Mouse (Mus musculus) forebrain, embryonic 15.5 days (tissue): ENCODE results near the gene Phf10. TPM values are rescaled to one million over a fixed set of nuclear protein-coding genes. Genes with fewer than 3 reads are reported as not detected.
"Not testable (repeated sequence)": the region's sequence is repeated elsewhere in the genome, so short reads cannot be mapped to it uniquely, and the experiment has no call there.

Experiments
- ATAC-seq: fragments of 200-750 bp; cut with Nextera tagmentation; replicated peaks from 2 replicates; pipeline ENCODE4 v1.8.0; 2017; ENCODE audit warnings: mild to moderate bottlenecking, moderate TSS enrichment, moderate library complexity
- H3K27ac ChIP-seq: fragments of 300-500 bp; sonication (generic); replicated peaks from 2 replicates; pipeline ENCODE4 v1.5.1; 2015; ENCODE audit warnings: mild to moderate bottlenecking, inconsistent platforms
- H3K27me3 ChIP-seq: fragments of 300-500 bp; sonication (generic); 2 replicates; pipeline ENCODE4 v1.6.1; 2015; ENCODE audit warnings: inconsistent platforms
- H3K36me3 ChIP-seq: fragments of 300-500 bp; sonication (generic); 2 replicates; pipeline ENCODE4 v1.6.1; 2015; ENCODE audit warnings: mild to moderate bottlenecking, inconsistent platforms
- H3K4me1 ChIP-seq: fragments of 300-500 bp; sonication (generic); 2 replicates; pipeline ENCODE4 v1.6.1; 2015; ENCODE audit warnings: inconsistent platforms
- H3K4me2 ChIP-seq: fragments of 300-500 bp; sonication (generic); replicated peaks from 2 replicates; pipeline ENCODE4 v1.6.1; 2015; ENCODE audit warnings: mild to moderate bottlenecking, inconsistent platforms
- H3K4me3 ChIP-seq: fragments of 300-500 bp; sonication (generic); 2 replicates; pipeline ENCODE4 v1.5.1; 2015; ENCODE audit warnings: mild to moderate bottlenecking, inconsistent platforms
- H3K9ac ChIP-seq: fragments of 300-500 bp; sonication (generic); replicated peaks from 2 replicates; pipeline ENCODE4 v1.6.1; 2015; ENCODE audit warnings: mild to moderate bottlenecking, inconsistent platforms
- H3K9me3 ChIP-seq: fragments of 300-500 bp; sonication (generic); 2 replicates; pipeline ENCODE4 v1.6.1; 2016; ENCODE audit warnings: inconsistent platforms
- WGBS: fragments of 180-500 bp; shearing (Covaris S2); methylation state at CpG from one replicate; pipeline ENCODE4 v1.1.7; 2015; ENCODE audit warnings: mixed read lengths; 5-methylcytosine and 5-hydroxymethylcytosine counted together
- polyA plus RNA-seq: library from polyadenylated mRNA; unstranded; fragments of >200 nt; fragmentation: Nextera tagmentation; extraction: Ambion mirVana; gene quantifications from 2 replicates; pipeline ENCODE4 v1.2.1, GENCODE M21; 2015

The Phf10 gene
- polyA plus RNA-seq, 1 experiment from 2014 or later, result 17.5 TPM

DNA sequence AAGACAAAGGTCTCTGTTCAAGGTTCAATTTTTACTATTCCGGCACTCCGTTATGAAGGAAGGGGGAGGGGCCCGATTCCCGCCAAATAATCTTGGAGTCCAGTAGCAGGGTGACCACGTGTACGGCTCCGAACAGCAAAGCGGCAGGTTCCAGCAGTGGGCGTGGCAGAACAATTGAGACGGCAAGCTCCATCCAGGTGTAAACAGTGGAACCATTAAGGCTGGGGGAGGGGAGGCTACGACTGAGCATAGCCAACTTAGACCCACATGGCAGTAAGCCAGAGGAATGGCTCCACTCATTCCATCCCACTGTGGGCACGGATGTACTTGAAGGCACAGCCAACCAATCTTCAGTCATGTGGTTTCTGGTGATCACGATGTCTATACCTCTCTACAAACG, 25.8 kb downstream of the Phf10 start:
- H3K4me1 ChIP-seq, H3K9me3 ChIP-seq, H3K27me3 ChIP-seq, H3K36me3 ChIP-seq, H3K4me3 ChIP-seq, ATAC-seq, H3K9ac ChIP-seq, H3K27ac ChIP-seq, H3K4me2 ChIP-seq: not testable (repeated sequence)
- WGBS, result 86% methylated on average over 14 of the region's 14 CpGs

DNA sequence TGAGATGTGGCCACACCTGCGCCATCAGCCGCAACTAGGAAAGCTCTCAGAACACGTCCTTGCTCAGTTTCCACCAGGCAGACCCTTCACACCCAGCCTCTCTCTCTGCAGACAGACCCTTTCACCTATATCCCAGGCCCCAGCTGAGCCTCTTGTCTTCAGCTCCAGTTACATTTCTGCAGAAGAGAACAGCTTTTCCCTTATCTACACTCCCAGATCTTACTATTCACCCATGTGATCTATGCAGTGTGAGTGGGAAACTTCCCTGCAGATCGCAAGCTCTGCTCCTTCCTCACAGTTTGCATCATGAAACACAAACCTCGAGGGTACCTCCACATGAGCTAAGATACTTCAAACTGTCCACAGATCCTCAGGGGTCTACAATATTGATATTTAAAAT, 29.6 kb downstream of the Phf10 start:
- ATAC-seq, result no peak
- no peak overlapping the region for H3K27ac ChIP-seq
- 87% methylated on average over 5 of the region's 5 CpGs for whole genome bisulfite sequencing
- H3K36me3 ChIP-seq, result no peaks in the 10 kb centered on the region
- no peaks in the 10 kb centered on the region for H3K4me1 ChIP-seq
- no peak overlapping the region for H3K4me3 ChIP-seq
- H3K27me3 ChIP-seq, result no peaks in the 10 kb centered on the region
- H3K9me3 ChIP-seq, result no peaks in the 10 kb centered on the region
- H3K9ac ChIP-seq, result no peak overlapping the region
- no peak overlapping the region for H3K4me2 ChIP-seq

DNA sequence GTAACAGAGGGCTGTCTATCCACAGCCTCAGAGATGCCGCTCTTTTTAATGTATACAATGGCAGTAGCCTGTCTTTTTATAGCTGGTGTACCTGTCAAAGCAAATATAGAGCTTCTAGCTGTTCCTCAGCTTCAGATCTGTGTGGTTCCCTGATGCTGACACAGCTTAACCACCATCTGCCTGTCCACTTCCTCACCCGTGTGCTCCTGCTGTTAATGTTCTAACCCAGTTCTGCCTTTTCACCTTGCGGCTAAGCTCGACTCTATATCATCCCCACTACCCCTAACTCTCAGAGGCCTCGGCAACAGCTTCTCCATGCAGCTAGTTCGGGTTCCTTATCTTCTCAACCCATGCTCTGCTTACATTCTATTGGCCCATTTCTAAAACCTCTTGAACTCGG, 30.4 kb downstream of the Phf10 start:
- Histone ChIP-seq H3K9me3 (no peaks in the 10 kb centered on the region), H3K9ac (no peak overlapping the region), H3K4me3 (no peak overlapping the region), H3K4me1 (no peaks in the 10 kb centered on the region), H3K4me2 (no peak overlapping the region), H3K36me3 (no peaks in the 10 kb centered on the region), H3K27me3 (no peaks in the 10 kb centered on the region), H3K27ac (no peak overlapping the region)
- no peak for ATAC-seq
- WGBS, result 83% methylated on average over 7 of the region's 7 CpGs

DNA sequence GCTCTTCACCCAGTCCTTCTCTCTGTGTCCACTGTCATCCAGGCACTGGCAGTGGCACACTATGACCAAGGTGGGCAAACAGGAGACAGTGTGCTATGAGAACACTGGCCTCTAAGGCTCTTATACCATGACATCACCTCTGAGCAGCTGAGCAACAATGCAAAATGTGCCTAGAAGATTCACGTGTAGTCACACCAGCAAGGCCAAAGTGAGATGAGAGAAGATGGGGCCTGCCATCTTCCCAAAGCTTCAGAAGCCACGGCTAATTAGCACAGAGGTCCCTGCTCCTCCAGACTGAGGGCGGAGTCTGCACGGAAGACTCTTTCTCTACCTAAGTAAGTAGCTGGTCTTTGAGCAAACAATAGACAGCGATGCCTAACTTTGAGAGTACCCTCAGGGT, 32.4 kb downstream of the Phf10 start:
- WGBS, result 61% methylated on average over 5 of the region's 5 CpGs
- no peaks in the 10 kb centered on the region for H3K4me1 ChIP-seq
- H3K9me3 ChIP-seq, result no peaks in the 10 kb centered on the region
- no peak overlapping the region for H3K27ac ChIP-seq
- no peaks in the 10 kb centered on the region for H3K36me3 ChIP-seq
- no peak overlapping the region for H3K4me3 ChIP-seq
- H3K4me2 ChIP-seq, result no peak overlapping the region
- ATAC-seq, result no peak
- H3K27me3 ChIP-seq, result no peaks in the 10 kb centered on the region
- no peak overlapping the region for H3K9ac ChIP-seq

DNA sequence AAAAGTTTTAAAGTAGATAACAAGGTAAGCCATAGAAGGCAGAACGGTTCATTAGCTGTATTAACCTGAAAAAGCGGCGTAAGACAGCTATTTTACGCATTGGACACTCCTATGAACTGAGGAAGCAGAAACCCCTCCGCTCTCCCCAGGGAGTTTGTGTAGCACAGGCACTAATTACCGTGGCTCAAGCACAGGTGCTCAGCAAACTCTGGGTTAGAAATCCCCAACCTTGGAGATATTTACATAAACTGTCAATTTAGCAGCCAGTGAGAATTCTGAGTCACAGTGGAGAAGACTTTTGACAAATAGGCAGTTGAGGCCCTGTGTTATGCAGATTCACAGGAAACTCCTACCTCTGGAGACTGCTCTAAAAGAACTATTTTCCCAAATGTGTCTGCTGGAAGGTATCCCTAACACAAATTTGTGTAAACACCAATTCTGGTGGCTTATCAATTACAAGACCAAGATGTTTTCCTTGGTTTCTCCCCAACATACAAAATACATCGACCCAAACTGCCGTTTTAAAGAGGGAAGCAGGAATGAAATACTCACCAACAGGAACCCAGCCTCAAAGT, 33.3 kb downstream of the Phf10 start:
- 86% methylated on average over 8 of the region's 8 CpGs for WGBS
- Histone ChIP-seq H3K4me3 (no peak overlapping the region), H3K4me2 (no peak overlapping the region), H3K4me1 (no peaks in the 10 kb centered on the region), H3K36me3 (no peaks in the 10 kb centered on the region), H3K9ac (no peak overlapping the region), H3K27me3 (no peaks in the 10 kb centered on the region), H3K9me3 (no peaks in the 10 kb centered on the region), H3K27ac (no peak overlapping the region)
- no peak for ATAC-seq

DNA sequence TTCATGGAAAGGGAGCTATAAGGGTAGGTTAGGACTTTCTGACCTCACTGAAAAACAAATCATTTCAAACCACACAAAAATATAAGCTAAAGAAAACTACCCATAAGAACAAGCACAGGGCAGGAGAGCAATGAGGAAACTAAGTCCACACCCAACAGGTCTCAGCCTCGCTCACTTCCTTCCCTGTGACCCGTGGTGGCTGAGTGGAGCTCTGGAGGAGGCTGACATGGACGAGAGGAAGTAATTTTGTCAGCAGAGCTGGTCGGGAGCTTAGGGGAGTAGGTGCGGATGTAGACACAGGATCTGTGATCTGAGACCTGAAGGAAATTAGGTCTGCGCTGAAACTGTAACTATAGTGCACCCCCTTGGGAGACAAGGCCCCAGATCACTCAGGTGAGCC, 39.5 kb downstream of the Phf10 start:
- Histone ChIP-seq H3K9me3 (no peaks in the 10 kb centered on the region), H3K4me1 (no peaks in the 10 kb centered on the region), H3K4me3 (no peak overlapping the region), H3K36me3 (no peaks in the 10 kb centered on the region), H3K9ac (no peak overlapping the region), H3K4me2 (no peak overlapping the region), H3K27me3 (no peaks in the 10 kb centered on the region), H3K27ac (no peak overlapping the region)
- ATAC-seq, result no peak
- 69% methylated on average over 6 of the region's 6 CpGs for WGBS

DNA sequence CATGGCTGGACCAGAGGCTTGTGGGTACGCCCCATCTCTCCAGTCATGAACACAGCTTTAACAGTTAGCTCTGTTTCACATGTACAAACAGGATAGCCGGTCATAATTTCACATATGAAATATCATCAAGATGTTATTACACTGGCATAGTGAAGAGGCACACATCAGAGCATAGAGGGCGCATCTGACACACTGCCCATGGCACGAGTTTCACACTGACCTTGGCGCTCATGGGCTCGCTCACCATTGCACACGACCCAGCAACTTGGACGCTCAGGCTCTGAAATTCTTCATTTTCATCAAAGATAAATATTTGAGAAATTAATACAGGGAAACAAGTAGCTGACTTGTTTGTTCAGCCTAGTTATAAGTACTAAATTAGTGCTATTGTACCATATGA, 43.2 kb downstream of the Phf10 start:
- no peak for ATAC-seq
- no peaks in the 10 kb centered on the region for H3K9me3 ChIP-seq

DNA sequence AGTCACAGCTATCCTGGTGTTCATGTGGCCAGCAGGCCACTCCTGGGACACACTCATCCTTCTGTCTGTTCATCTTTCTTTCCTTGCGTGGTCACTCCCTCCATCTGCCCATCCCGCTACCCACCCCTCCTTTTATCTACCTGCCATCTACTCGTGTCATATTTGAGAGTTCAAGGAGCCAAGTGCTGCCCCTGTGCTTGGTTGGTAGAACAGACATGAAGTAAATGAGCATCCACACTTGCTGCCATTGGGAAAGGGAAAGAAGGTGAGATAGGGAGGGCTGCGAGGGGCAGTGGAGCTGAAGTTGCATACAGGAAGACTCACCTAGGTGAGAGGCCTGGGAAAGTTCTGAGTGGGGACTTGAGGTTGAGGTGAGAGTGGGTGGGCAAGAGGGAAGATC, 46.7 kb downstream of the Phf10 start:
- Histone ChIP-seq H3K9me3 (no peaks in the 10 kb centered on the region), H3K4me3 (no peak overlapping the region), H3K4me1 (no peaks in the 10 kb centered on the region), H3K36me3 (no peaks in the 10 kb centered on the region), H3K4me2 (no peak overlapping the region), H3K9ac (no peak overlapping the region), H3K27ac (no peak overlapping the region), H3K27me3 (no peaks in the 10 kb centered on the region)
- no peak for ATAC-seq
- 87% methylated on average over 4 of the region's 4 CpGs for WGBS

More for the DNA sequence above, 43.2 kb downstream of the Phf10 start:
- Histone ChIP-seq H3K9ac (no peak overlapping the region), H3K36me3 (no peaks in the 10 kb centered on the region), H3K4me1 (no peaks in the 10 kb centered on the region), H3K4me3 (no peak overlapping the region), H3K27ac (no peak overlapping the region), H3K27me3 (no peaks in the 10 kb centered on the region), H3K4me2 (no peak overlapping the region)
- WGBS, result 89% methylated on average over 8 of the region's 8 CpGs

DNA sequence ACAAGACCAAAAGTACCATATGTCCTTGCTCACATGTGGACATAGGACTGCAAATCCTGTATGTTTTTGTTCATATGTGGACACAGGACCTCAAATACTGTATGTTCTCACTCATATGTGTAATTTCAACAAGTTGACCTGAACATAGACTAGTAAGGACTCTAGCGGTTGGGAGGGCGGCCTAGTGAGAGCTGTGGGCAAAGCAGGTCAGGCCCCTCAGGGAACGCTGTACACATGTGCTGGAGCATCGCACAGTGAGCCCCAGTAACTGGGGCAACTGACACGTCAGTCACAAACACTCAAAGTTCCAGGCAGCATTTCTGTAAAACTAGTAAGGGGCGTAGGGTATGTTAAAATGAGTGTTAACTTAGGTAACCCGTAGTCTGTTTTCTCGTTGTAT, 48.1 kb downstream of the Phf10 start:
- H3K9me3 ChIP-seq, result no peaks in the 10 kb centered on the region
- no peak overlapping the region for H3K4me2 ChIP-seq
- H3K27ac ChIP-seq, result no peak overlapping the region
- H3K9ac ChIP-seq, result no peak overlapping the region
- H3K4me3 ChIP-seq, result no peak overlapping the region
- 92% methylated on average over 8 of the region's 8 CpGs for WGBS
- H3K4me1 ChIP-seq, result no peaks in the 10 kb centered on the region
- H3K27me3 ChIP-seq, result no peaks in the 10 kb centered on the region
- H3K36me3 ChIP-seq, result no peaks in the 10 kb centered on the region
- ATAC-seq, result no peak

DNA sequence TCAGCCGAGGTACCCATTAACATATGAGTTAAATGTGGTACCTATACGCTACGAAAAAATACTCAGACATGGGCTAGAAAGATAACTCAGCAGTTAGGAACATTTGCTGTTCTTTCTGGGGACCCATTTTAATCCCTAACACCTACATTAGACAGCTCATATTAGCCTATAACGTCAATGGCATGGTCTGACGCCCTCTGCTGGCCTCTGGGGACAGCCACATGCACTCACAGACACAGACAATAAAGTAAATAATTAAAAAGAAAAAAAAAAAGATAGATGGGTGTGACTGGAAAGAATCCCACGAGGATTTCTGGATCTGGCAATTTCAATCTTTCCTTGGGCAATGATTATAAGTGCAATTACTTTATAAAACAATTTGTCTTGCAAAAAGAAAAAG, 48.7 kb downstream of the Phf10 start:
- no peak for ATAC-seq
- Histone ChIP-seq H3K4me3 (no peak overlapping the region), H3K36me3 (no peaks in the 10 kb centered on the region), H3K27me3 (no peaks in the 10 kb centered on the region), H3K9me3 (no peaks in the 10 kb centered on the region), H3K4me1 (no peaks in the 10 kb centered on the region), H3K4me2 (no peak overlapping the region), H3K27ac (no peak overlapping the region), H3K9ac (no peak overlapping the region)
- WGBS, result 47% methylated on average over 6 of the region's 6 CpGs

DNA sequence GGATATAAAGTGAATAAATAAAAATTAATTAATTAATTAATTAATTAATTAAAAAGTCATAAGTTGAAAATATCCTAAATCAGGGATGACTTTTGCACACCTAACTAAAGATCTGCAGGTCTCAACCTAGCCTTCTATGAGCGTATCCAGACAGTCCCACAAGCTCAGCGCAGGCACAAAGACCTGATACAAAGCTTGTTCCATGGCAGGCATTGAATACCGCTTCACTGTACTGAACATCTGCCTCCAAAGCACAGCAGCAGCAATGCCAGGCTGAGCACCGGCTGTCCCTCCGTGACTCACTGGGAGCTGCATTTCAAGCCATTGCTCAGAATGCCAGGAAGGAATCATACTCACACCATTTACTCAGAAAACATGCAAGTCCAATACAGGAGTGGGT, 50.3 kb downstream of the Phf10 start:
- Histone ChIP-seq H3K9ac (no peak overlapping the region), H3K9me3 (no peaks in the 10 kb centered on the region), H3K4me1 (no peaks in the 10 kb centered on the region), H3K4me3 (no peak overlapping the region), H3K4me2 (no peak overlapping the region), H3K27ac (no peak overlapping the region), H3K36me3 (no peaks in the 10 kb centered on the region), H3K27me3 (no peaks in the 10 kb centered on the region)
- 87% methylated on average over 5 of the region's 5 CpGs for WGBS
- ATAC-seq, result no peak

DNA sequence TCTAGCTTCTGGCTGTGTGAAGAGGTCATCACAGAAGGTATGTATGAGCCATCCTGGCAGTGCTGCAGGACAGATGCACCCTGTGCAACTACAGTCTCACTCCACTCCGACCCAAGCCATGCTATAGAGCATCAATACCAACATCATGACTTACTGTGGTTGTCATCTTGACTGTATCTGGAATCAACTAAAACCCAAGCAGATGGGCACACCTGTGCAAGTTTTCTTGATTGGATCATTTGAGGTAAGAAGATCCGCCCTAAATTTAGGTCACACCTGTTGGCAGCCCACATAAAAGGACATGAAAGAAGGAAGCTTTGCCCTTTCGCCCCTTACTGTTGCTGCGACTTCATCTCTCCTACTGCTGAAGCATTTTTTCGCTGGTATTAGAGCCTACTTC, 51.7 kb downstream of the Phf10 start:
- Histone ChIP-seq H3K4me3 (no peak overlapping the region), H3K4me2 (no peak overlapping the region), H3K4me1 (no peaks in the 10 kb centered on the region), H3K36me3 (no peaks in the 10 kb centered on the region), H3K9me3 (no peaks in the 10 kb centered on the region), H3K27ac (no peak overlapping the region), H3K9ac (no peak overlapping the region), H3K27me3 (no peaks in the 10 kb centered on the region)
- WGBS, result 89% methylated on average over 5 of the region's 5 CpGs
- no peak for ATAC-seq

DNA sequence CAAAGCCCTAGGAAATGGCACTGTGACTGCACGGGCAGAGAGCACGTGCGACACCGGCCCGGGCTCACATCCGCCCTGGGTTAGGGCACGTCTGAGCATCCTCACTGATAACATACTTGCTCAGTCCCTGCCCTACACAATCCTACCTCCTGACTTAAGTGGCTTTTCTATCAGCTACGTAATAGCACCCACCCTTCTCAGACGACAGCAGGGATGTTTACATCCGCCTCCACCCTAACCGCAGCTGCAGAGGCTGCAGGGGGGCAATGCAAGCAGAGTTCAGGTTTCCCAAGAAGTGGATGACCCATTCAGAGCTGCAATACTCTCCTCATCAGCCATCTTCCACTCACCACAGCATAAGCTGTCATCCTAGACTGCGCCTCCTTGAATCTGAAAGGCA, 53.9 kb downstream of the Phf10 start:
- no peaks in the 10 kb centered on the region for H3K27me3 ChIP-seq
- no peak overlapping the region for H3K9ac ChIP-seq
- WGBS, result 84% methylated on average over 12 of the region's 12 CpGs
- no peak overlapping the region for H3K4me2 ChIP-seq
- H3K4me3 ChIP-seq, result no peak overlapping the region
- H3K27ac ChIP-seq, result no peak overlapping the region
- ATAC-seq, result no peak
- no peaks in the 10 kb centered on the region for H3K9me3 ChIP-seq
- no peaks in the 10 kb centered on the region for H3K4me1 ChIP-seq
- H3K36me3 ChIP-seq, result no peaks in the 10 kb centered on the region
